Mouse (Mus musculus) cerebellum, adult 8-10 months (tissue): ENCODE data around the gene Utp14b.

Experiments used
- DNase-seq: peaks from one replicate; pipeline ENCODE4 v3.0.0; 2022

The Utp14b gene

DNA sequence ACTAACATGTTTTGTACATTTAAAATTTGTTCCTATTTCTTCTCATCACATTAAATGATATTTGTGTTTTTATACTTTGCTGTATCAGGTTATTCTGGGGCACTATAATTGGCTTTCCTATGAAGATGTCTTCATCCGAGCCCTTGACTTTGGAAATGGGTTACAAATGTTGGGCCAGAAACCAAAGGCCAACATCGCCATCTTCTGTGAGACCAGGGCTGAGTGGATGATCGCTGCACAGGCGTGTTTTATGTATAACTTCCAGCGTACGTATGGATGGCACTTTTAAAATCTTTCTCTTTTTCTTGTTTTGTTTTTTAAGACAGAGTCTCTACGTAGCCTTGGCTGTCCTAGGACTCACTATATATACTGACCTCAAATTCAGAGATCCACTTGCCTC lies 30.3 kb downstream of the Utp14b start:
- no peak for DNase-seq

DNA sequence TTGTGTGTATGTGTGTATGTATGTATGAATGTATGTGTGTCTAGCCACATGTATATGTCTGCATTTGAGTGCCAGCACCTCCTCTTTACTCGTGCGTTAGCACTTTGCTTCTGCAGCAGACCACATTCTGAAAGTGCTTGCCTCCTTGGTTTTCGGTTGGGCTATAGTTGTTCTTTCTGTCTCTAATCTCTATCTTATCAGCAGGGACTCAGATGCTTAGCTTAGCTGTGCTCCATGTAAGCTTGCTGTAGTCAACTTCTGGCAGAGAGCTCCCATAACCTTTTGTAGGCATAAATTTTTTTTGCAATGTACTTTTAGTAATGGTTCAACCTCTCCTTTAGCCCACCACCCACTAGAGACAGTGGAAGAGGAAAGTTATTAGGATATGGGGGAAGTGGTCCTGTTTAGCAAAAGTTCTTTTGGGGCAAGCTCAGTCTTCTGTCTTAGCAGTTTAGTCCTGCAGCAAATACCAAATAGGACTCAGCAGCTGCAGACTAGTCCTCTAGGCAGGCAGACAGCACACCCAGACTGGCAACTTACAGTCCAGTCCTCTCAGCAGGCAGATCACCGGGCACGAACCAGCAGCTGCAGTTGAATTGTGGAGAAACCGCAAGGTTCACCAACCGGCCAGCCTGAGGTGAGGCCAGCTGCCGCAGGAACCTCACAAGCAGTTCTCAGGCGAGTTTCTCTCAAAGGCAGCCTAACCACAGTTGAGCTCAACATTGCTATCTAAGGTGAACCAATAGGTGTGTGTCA lies 36.8 kb downstream of the Utp14b start:
- DNase-seq = no peak

DNA sequence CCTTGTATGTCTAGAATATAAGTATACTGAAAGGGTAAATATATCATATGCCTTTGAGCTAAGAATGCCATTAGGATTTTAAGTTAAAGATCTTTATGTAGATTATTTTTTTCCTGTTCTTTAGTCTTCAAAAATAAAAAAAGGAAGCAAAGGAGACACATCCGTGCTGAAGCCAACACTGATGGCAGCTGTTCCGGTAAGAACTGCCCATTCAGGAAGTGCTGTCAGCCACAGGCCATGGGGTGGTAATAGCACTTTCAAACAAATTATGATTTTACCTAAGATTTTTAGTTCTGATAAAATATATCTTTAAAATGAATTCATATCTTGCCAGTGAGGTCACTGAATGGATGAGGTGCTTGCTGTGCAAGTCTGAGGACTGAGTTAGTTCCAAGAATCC lies 38.5 kb downstream of the Utp14b start:
- no peak for DNase-seq

DNA sequence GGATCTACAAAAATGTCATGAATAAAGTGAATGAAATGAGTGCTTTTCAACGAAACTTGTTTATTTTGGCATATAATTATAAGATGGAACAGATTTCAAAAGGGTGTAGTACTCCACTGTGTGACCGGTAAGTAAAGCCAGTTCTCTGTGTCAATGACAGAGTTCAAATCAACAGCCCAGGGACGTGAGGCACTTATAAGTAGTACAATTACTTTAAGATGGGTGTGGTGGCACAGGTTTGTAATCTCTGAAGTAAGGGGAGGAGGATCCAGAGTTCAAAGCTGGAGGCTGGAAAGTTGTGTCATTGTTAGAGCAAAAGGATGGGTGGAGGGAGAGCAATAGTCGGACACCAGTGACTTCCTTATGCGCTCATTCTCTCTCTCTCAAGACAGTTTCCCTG lies 39.1 kb downstream of the Utp14b start:
- no peak for DNase-seq

DNA sequence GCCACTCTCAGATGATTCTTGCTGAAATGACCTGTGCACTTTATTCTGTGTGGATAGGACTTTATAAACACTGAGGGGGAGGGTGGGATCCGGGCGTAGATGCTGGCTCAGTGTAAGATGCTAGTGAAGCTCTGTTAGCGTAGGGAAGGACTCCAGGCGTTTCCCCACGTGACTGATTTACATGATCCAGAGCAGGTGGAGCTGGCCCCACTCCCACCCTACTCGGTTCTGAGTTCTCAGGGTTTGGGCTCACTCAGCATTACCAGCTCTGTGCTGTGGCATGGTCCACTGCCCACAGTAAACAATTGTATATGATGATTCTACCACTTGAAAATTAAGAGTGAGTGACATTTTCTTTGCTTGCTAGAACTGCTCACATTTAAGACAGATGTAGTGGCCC lies 40.3 kb downstream of the Utp14b start:
- no peak for DNase-seq

DNA sequence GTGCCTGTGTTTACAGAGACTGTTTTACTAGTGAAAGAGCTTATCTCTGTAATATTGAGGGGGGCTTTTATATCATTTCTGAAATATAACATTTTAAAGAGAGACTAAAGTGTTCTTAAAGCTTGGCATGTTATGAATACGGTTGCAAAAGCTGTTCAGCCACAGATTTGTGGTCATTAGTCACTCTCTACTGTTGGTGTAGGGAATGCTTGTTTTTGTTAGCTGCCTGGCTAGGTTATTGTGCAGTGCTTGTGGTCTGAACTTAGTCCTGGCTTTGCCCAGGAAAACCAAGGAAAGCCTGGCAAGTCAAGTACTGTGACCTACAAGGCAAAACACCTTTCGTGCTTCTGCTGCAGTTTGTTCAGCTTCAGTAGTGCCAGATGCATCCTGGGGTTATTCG lies 43.9 kb downstream of the Utp14b start:
- DNase-seq = no peak

DNA sequence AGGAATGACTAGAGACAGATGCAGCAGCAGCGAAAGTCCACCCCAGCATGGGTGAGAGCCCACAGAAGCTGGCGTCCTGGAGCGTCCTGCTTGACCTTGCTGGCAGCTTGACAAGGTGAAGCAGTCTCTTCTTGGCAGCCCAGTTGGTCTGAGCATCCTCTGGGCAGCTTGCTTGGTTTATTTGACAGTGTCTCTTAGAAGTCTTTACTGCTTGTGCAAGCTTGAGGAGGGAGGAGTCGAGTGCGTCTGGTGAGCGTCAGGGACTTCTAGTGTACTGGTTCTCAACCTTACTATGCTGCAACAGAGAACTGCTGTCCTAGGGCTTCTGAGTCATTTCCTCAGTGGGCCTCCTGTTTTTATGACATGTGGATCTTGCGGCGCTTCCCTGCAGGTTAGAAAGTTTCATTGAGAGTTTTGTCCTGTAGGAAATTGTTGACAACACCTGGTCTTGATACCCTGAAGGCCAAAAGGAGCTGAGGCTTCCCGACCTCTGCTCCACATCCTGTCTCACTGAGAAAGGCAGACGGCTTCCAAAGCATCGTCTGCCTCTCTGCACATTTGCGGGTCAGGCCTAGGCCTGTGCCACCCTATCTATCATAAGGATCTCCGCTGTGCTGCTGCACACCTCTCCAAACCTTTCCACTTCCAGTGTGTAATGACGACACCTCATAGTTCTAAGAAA lies 44.6 kb downstream of the Utp14b start:
- no peak for DNase-seq

DNA sequence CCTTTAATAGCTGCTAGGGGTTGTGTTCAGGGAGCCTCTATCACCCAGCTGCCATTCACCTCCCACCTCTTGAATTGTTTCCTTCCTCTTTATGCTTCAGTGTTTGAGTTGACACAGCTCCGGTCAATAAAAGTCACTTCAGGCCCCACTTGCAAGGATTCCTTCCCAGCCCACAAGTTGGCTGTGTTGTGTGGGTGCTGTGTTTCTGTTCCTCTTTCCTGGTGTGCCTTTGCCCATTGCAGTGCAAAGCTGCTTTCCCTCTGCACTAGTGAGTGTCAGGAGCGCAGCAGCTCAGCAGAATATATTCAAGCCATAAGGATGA lies 45.1 kb downstream of the Utp14b start:
- DNase-seq = no peak

DNA sequence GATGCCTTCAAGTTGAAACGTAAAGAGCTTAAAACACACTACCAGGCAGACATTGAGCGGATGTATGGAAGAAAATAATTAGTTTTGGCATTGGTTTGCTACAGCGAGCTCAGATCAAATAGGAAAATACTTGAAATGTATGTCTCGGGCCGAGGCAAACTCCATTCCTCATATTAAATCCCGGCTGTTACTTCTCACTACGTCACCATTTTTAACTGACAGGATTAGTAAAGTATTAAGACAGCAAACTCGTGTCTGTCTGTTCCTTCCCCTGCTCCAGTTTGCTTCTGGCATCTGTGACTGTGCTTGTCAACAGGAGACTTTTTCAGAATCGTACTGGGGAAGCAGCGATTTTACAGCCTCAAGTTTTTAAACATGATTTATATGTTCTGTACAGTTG lies 48.5 kb downstream of the Utp14b start:
- DNase-seq = no peak

DNA sequence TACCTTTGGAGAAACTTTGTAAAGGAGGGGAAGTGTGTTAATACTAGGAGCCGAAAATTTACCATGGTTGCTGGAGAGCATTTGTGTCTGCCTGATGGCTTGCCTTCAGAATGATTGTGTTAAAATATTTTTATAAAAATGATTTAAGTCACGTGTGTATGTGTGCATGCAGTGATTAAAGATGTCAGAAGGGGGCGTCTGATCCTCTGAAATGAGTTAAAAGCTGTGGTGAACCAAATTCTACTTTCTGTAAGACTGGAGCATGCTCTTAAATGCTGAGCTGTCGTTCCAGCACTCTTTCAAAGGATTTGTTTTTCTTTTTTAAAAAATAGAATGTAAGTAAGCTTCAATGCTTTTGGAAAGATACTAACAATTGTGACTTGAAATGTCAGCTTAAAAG lies 49.4 kb downstream of the Utp14b start:
- no peak for DNase-seq

DNA sequence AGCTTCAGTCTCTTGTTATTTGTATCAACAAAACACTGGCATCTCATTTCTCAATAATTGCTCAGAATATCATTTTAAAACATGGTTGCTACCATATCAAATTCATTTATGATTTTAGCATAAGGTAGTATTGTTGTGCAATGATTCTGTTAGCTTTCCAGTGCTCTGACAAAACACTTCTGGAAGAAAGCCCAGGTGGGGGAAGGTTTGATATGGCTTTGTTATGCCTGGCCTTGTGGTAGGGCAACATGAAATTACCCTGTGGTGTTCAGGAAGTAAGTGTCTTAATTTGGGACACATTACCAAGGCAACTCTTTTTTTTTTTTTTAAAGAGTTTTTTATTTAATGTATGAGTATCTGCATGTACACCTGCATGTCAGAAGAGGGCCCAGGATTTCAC lies 52.2 kb downstream of the Utp14b start:
- DNase-seq = no peak

DNA sequence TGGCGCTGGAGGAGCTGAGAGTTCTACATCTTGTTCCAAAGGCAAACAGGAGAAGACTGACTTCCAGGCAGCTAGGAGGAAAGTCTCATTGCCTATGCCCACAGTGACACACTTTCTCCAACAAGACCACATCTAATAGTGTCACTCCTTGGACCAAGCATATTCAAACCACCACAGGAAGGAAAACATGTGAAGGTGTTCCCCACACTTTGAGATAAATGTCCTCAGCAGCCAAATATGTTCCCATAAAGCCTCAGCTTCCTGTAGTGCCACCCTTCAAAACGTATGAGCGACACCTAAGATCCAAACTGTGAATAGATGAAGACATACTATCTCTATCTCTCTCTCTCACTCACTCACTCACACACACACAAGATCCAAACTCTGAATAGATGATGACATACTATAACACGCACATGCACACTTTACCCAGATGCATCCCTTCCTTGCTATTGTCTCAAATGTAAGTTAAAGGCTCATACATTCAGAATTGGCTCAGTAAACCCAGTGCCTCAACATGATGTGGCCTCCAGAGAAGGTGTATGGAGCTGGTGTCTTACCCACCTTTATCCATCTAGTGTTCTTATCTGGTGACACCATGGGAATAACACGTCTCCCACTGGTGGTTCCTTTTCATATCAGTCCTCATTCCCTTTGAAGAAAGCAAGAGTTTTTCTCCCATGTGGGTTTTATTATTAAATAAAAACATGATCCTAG lies 52.9 kb downstream of the Utp14b start:
- no peak for DNase-seq
